Mouse (Mus musculus) midbrain, embryonic 14.5 days (tissue): ENCODE results near the gene Plxnd1. TPM values are rescaled to one million over a fixed set of nuclear protein-coding genes. Genes with fewer than 3 reads are reported as not detected.

Experiments used
- ATAC-seq: fragments of 200-750 bp; cut with Nextera tagmentation; 2 replicates; pipeline ENCODE4 v1.8.0; 2017; ENCODE audit warnings: moderate number of reproducible peaks, moderate library complexity; ENCODE audit not compliant: low FRiP score, low TSS enrichment
- DNase-seq: peaks from one replicate; pipeline ENCODE4 v3.0.0-alpha.2; 2015
- H3K27ac ChIP-seq: fragments of 300-500 bp; sonication (generic); replicated peaks from 2 replicates; pipeline ENCODE4 v1.5.1; 2014; ENCODE audit warnings: mild to moderate bottlenecking, low read depth, low read length, moderate library complexity
- H3K27me3 ChIP-seq: fragments of 300-500 bp; sonication (generic); 2 replicates; pipeline ENCODE4 v1.6.1; 2014; ENCODE audit warnings: low read length, control low read depth, mixed read lengths; ENCODE audit not compliant: control insufficient read depth, insufficient read depth
- H3K36me3 ChIP-seq: fragments of 300-500 bp; sonication (generic); 2 replicates; pipeline ENCODE4 v1.6.1; 2014; ENCODE audit warnings: low read length, control low read depth; ENCODE audit not compliant: control insufficient read depth, insufficient read depth
- H3K4me1 ChIP-seq: fragments of 300-500 bp; sonication (generic); 2 replicates; pipeline ENCODE4 v1.6.1; 2014; ENCODE audit warnings: mild to moderate bottlenecking, antibody characterized with exemption, low read length, control low read depth; ENCODE audit not compliant: control insufficient read depth, insufficient read depth
- H3K4me2 ChIP-seq: fragments of 300-500 bp; sonication (generic); 2 replicates; pipeline ENCODE4 v1.6.1; 2014; ENCODE audit warnings: mild to moderate bottlenecking, low read length, moderate library complexity
- H3K4me3 ChIP-seq: fragments of 300-500 bp; sonication (generic); replicated peaks from 2 replicates; pipeline ENCODE4 v1.5.1; 2014; ENCODE audit warnings: low read depth, low read length
- H3K9ac ChIP-seq: fragments of 300-500 bp; sonication (generic); replicated peaks from 2 replicates; pipeline ENCODE4 v1.6.1; 2014; ENCODE audit warnings: mild to moderate bottlenecking, low read length, moderate library complexity
- H3K9me3 ChIP-seq: fragments of 300-500 bp; sonication (generic); 2 replicates; pipeline ENCODE4 v1.6.1; 2016; ENCODE audit warnings: low read length, control low read depth, mixed read lengths; ENCODE audit not compliant: control insufficient read depth
- WGBS: fragments of 180-500 bp; shearing (Covaris S2); extraction: QIAGEN DNeasy Blood & Tissue Kit; methylation state at CpG from one replicate; pipeline ENCODE4 v1.1.7; 2014; 5-methylcytosine and 5-hydroxymethylcytosine counted together
- polyA plus RNA-seq: library from polyadenylated mRNA; unstranded; fragments of >200 nt; fragmentation: Nextera tagmentation; extraction: Ambion mirVana; gene quantifications from 2 replicates; pipeline ENCODE4 v1.2.1, GENCODE M21; 2014

Gene Plxnd1
- polyA plus RNA-seq, result 3.9 and 9.0 TPM in 2 replicates

- Histone ChIP-seq H3K9me3 (no peaks in the 10 kb centered on the region), H3K4me1 (peaks cover 17% of the 10 kb centered on the region), H3K9ac (peak within 1 kb of the TSS; percentile 44), H3K4me2 (peak within 1 kb of the TSS; percentile 82), H3K36me3 (no peaks in the 10 kb centered on the region), H3K27ac (no peak within 1 kb of the TSS), H3K27me3 (peaks cover 44% of the 10 kb centered on the region), H3K4me3 (peak within 1 kb of the TSS; percentile 48)
- ATAC-seq, result peak; percentile 57
- peak; percentile 80 for DNase-seq
- WGBS, result under 1% methylated on average over 42 of the region's 51 CpGs
Measured at GRCm38 (mm10) chr6:115994877-115995520, at the start of gene Plxnd1. Gene Plxnd1, minus strand, starts transcription at chr6:115995005.

- 53% methylated on average over 2 of the region's 2 CpGs for WGBS
- Histone ChIP-seq H3K9me3 (peaks cover 4% of the 10 kb centered on the region), H3K27me3 (no peaks in the 10 kb centered on the region), H3K4me3 (no peak overlapping the region), H3K36me3 (peaks cover 18% of the 10 kb centered on the region), H3K4me1 (no peaks in the 10 kb centered on the region), H3K4me2 (no peak overlapping the region), H3K9ac (no peak overlapping the region), H3K27ac (no peak overlapping the region)
- no peak for DNase-seq
- no peak for ATAC-seq
Measured at GRCm38 (mm10) chr6:116044039-116044438, 49.2 kb upstream of the Plxnd1 start.

- Histone ChIP-seq H3K27me3 (no peaks in the 10 kb centered on the region), H3K27ac (no peak overlapping the region), H3K9ac (no peak overlapping the region), H3K4me1 (no peaks in the 10 kb centered on the region), H3K4me2 (no peak overlapping the region), H3K4me3 (no peak overlapping the region), H3K36me3 (peaks cover 14% of the 10 kb centered on the region), H3K9me3 (peaks cover 4% of the 10 kb centered on the region)
- WGBS, result 92% methylated on average over 2 of the region's 2 CpGs
- DNase-seq (no peak), ATAC-seq (no peak)
Measured at GRCm38 (mm10) chr6:116038222-116038621, 43.4 kb upstream of the Plxnd1 start.

- Histone ChIP-seq H3K9me3 (no peaks in the 10 kb centered on the region), H3K36me3 (peaks cover 7% of the 10 kb centered on the region; the same call in 1 of the 2 replicates), H3K4me3 (no peak overlapping the region), H3K4me2 (no peak overlapping the region), H3K9ac (no peak overlapping the region), H3K27me3 (no peaks in the 10 kb centered on the region), H3K27ac (no peak overlapping the region), H3K4me1 (no peaks in the 10 kb centered on the region)
- DNase-seq, result no peak
- WGBS, result 91% methylated on average over 5 of the region's 5 CpGs
- no peak for ATAC-seq
Measured at GRCm38 (mm10) chr6:116037281-116037831, 42.6 kb upstream of the Plxnd1 start.

- no peak for ATAC-seq
- no peaks in the 10 kb centered on the region for H3K27me3 ChIP-seq
- H3K4me2 ChIP-seq, result no peak overlapping the region
- no peaks in the 10 kb centered on the region for H3K9me3 ChIP-seq
- no peaks in the 10 kb centered on the region for H3K4me1 ChIP-seq
- no peak overlapping the region for H3K4me3 ChIP-seq
- 93% methylated on average over 2 of the region's 2 CpGs for WGBS
- H3K36me3 ChIP-seq, result no peaks in the 10 kb centered on the region
- DNase-seq, result no peak
- no peak overlapping the region for H3K9ac ChIP-seq
- H3K27ac ChIP-seq, result no peak overlapping the region
Measured at GRCm38 (mm10) chr6:116036555-116036954, 41.8 kb upstream of the Plxnd1 start.

- Histone ChIP-seq H3K4me3 (no peak overlapping the region), H3K27me3 (no peaks in the 10 kb centered on the region), H3K27ac (no peak overlapping the region), H3K9me3 (no peaks in the 10 kb centered on the region), H3K4me1 (no peaks in the 10 kb centered on the region), H3K36me3 (no peaks in the 10 kb centered on the region), H3K4me2 (no peak overlapping the region), H3K9ac (no peak overlapping the region)
- ATAC-seq (no peak), DNase-seq (no peak)
- WGBS, result 92% methylated on average over 5 of the region's 5 CpGs
Measured at GRCm38 (mm10) chr6:116031052-116031451, 36.2 kb upstream of the Plxnd1 start.

GRCm38 (mm10) chr6:116024666-116025065 lies 29.9 kb upstream of the Plxnd1 start:
- DNase-seq, result no peak
- Histone ChIP-seq H3K27me3 (no peaks in the 10 kb centered on the region), H3K9ac (no peak overlapping the region), H3K27ac (no peak overlapping the region), H3K36me3 (peaks cover 40% of the 10 kb centered on the region), H3K9me3 (peaks cover 9% of the 10 kb centered on the region), H3K4me2 (no peak overlapping the region), H3K4me1 (no peaks in the 10 kb centered on the region), H3K4me3 (no peak overlapping the region)
- 90% methylated on average over 4 of the region's 4 CpGs for WGBS
- ATAC-seq, result no peak

GRCm38 (mm10) chr6:116021961-116022485 lies 27.2 kb upstream of the Plxnd1 start:
- ATAC-seq (no peak), DNase-seq (no peak)
- H3K27me3 ChIP-seq, result no peaks in the 10 kb centered on the region
- no peaks in the 10 kb centered on the region for H3K4me1 ChIP-seq
- peaks cover 9% of the 10 kb centered on the region for H3K9me3 ChIP-seq
- no peak overlapping the region for H3K27ac ChIP-seq
- peaks cover 44% of the 10 kb centered on the region for H3K36me3 ChIP-seq
- WGBS, result 89% methylated on average over 9 of the region's 9 CpGs
- H3K9ac ChIP-seq, result no peak overlapping the region
- no peak overlapping the region for H3K4me2 ChIP-seq
- H3K4me3 ChIP-seq, result no peak overlapping the region; the same call in 1 of the 2 replicates

GRCm38 (mm10) chr6:116015902-116016301 lies 21.1 kb upstream of the Plxnd1 start:
- Histone ChIP-seq H3K4me3 (no peak overlapping the region), H3K27me3 (no peaks in the 10 kb centered on the region), H3K27ac (no peak overlapping the region), H3K4me1 (no peaks in the 10 kb centered on the region), H3K4me2 (no peak overlapping the region), H3K36me3 (peaks cover 16% of the 10 kb centered on the region), H3K9ac (no peak overlapping the region), H3K9me3 (no peaks in the 10 kb centered on the region)
- DNase-seq (no peak), ATAC-seq (no peak)
- WGBS, result 97% methylated on average over 3 of the region's 3 CpGs
